8 mouse cellular contexts compared by ENCODE assay signal in the genomic region with DNA sequence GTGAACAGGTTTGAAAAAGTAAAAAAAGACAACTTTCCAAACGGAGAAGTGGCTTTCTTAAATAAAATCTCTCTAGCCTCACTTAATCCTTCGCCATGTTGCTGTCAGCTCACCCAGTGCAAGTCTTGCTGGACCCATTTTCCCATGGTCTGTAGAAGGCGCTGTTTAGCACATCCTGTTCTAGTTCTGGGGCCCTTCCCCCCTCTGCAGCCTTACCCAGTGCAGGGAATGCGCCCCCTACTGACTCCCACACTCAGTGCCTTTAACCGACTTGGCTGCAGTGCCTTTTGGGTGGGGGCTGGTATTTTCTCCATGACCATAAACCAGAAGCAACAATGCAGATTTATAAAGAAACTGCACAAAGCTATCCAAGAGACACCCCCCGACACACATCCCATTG. TPM values are rescaled to one million over a fixed set of nuclear protein-coding genes. Genes with fewer than 3 reads are reported as not detected.
DNase-seq lines count a peak whose midpoint lies in the region; ATAC-seq lines count a peak whose summit lies in the region.

No protein-coding gene starts in this region.

- H3K27me3 ChIP-seq in heart, embryonic 10.5 days (ENCODE audit: insufficient read depth, poor library complexity, severe bottlenecking) = no peaks in the 10 kb centered on the region
- H3K27me3 ChIP-seq in kidney, embryonic 15.5 days = no peaks in the 10 kb centered on the region

- no peaks in the 10 kb centered on the region for H3K9me3 ChIP-seq in heart, embryonic 10.5 days
- no peaks in the 10 kb centered on the region for H3K9me3 ChIP-seq in kidney, embryonic 15.5 days (replicated peaks)

- peak overlapping the region; percentile 100 for H3K9ac ChIP-seq in kidney, embryonic 15.5 days

- H3K4me2 ChIP-seq in kidney, embryonic 15.5 days = peak overlapping the region; percentile 65

- H3K27ac ChIP-seq in heart, embryonic 10.5 days = peak overlapping the region; percentile 100
- H3K27ac ChIP-seq in kidney, embryonic 15.5 days = peak overlapping the region; percentile 99

- DNase-seq in B cell, adult 2 months = peak; percentile 94 to 96
- peak; percentile 98 for DNase-seq in brain, adult 2 months (ENCODE audit: low read depth, low spot score)
- peak; percentile 96 for DNase-seq in heart, embryonic 10.5 days (ENCODE audit: low spot score)
- peak; percentile 91 for DNase-seq in liver
- peak; percentile 89 to 94 for DNase-seq in spleen, postnatal 4 days (ENCODE audit: low spot score in 2 of 2)

- H3K4me3 ChIP-seq in heart, embryonic 10.5 days = peak overlapping the region; percentile 99
- peak overlapping the region; percentile 100 for H3K4me3 ChIP-seq in kidney, embryonic 15.5 days (replicated peaks)

- peak; percentile 74 for ATAC-seq in erythroblast, adult 5-6 weeks (replicated peaks; ENCODE audit: low FRiP score, poor library complexity, severe bottlenecking)
- peak; percentile 46 for ATAC-seq in kidney, embryonic 15.5 days (replicated peaks; ENCODE audit: low FRiP score)
- ATAC-seq in monocyte, adult 5-6 weeks (replicated peaks; ENCODE audit: insufficient number of reproducible peaks, low FRiP score, low TSS enrichment, poor library complexity, severe bottlenecking) = peak; percentile 75

- WGBS in heart, embryonic 10.5 days = 11% methylated on average over 6 of the region's 6 CpGs
- WGBS in kidney, embryonic 15.5 days = 4% methylated on average over 6 of the region's 6 CpGs

- peaks cover 56% of the 10 kb centered on the region for H3K36me3 ChIP-seq in heart, embryonic 10.5 days
- H3K36me3 ChIP-seq in kidney, embryonic 15.5 days = peaks cover 59% of the 10 kb centered on the region

- peaks cover 28% of the 10 kb centered on the region for H3K4me1 ChIP-seq in heart, embryonic 10.5 days
- peaks cover 30% of the 10 kb centered on the region for H3K4me1 ChIP-seq in kidney, embryonic 15.5 days

RNA-seq across cellular contexts. Expression of a gene that starts 1.6 kb away (rescaled TPM):
- total RNA-seq in erythroblast, adult 5-6 weeks (2015; ENCODE audit: low replicate concordance) = 10.6 and 12.7 TPM in 2 replicates
- 0.17 and 5.4 TPM in 2 replicates for total RNA-seq in erythroblast, adult 5-6 weeks (2017; ENCODE audit: low replicate concordance)
- 2.2 and 2.5 TPM in 2 replicates for polyA plus RNA-seq in heart, embryonic 10.5 days (2016; fragmentation: Nextera tagmentation; extraction: Ambion mirVana)
- polyA plus RNA-seq in kidney, embryonic 15.5 days (2015; fragmentation: Nextera tagmentation; extraction: Ambion mirVana) = 1.5 and 4.1 TPM in 2 replicates
- 1.2 to 9.1 TPM in 2 of 3 replicates, not detected in the other for total RNA-seq in monocyte, adult 5-6 weeks (2017)

RNA-seq across cellular contexts. Expression of a gene that starts 24.9 kb away (rescaled TPM):
- 15.5 and 30.9 TPM in 2 replicates for total RNA-seq in erythroblast, adult 5-6 weeks (2015; ENCODE audit: low replicate concordance)
- 29.1 and 31.1 TPM in 2 replicates for total RNA-seq in erythroblast, adult 5-6 weeks (2017; ENCODE audit: low replicate concordance)
- 12.5 and 16.6 TPM in 2 replicates for polyA plus RNA-seq in heart, embryonic 10.5 days (2016; fragmentation: Nextera tagmentation; extraction: Ambion mirVana)
- polyA plus RNA-seq in kidney, embryonic 15.5 days (2015; fragmentation: Nextera tagmentation; extraction: Ambion mirVana) = 19.3 and 19.5 TPM in 2 replicates
- 34.9 to 50.7 TPM (median 37.1 TPM) in 3 replicates for total RNA-seq in monocyte, adult 5-6 weeks (2017)

RNA-seq across cellular contexts. Expression of a gene that starts 25.1 kb away (rescaled TPM):
- 113 and 131 TPM in 2 replicates for total RNA-seq in erythroblast, adult 5-6 weeks (2015; ENCODE audit: low replicate concordance)
- 37.8 and 105 TPM in 2 replicates for total RNA-seq in erythroblast, adult 5-6 weeks (2017; ENCODE audit: low replicate concordance)
- polyA plus RNA-seq in heart, embryonic 10.5 days (2016; fragmentation: Nextera tagmentation; extraction: Ambion mirVana) = 79.5 and 84.1 TPM in 2 replicates
- polyA plus RNA-seq in kidney, embryonic 15.5 days (2015; fragmentation: Nextera tagmentation; extraction: Ambion mirVana) = 85.6 and 107 TPM in 2 replicates
- 44.5 to 113 TPM (median 82.0 TPM) in 3 replicates for total RNA-seq in monocyte, adult 5-6 weeks (2017)

RNA-seq across cellular contexts. Expression of a gene that starts 25.2 kb away (rescaled TPM):
- total RNA-seq in erythroblast, adult 5-6 weeks (2015; ENCODE audit: low replicate concordance) = 1.0 and 1.3 TPM in 2 replicates
- total RNA-seq in erythroblast, adult 5-6 weeks (2017; ENCODE audit: low replicate concordance) = 2.4 TPM in 1 of 2 replicates, not detected in the other
- 5.3 and 7.3 TPM in 2 replicates for polyA plus RNA-seq in heart, embryonic 10.5 days (2016; fragmentation: Nextera tagmentation; extraction: Ambion mirVana)
- 6.3 and 6.9 TPM in 2 replicates for polyA plus RNA-seq in kidney, embryonic 15.5 days (2015; fragmentation: Nextera tagmentation; extraction: Ambion mirVana)
- total RNA-seq in monocyte, adult 5-6 weeks (2017) = 1.9 to 6.0 TPM (median 5.3 TPM) in 3 replicates

Comparison
In these comparisons a context has a peak if more than half of its experiments do, and no peak if none do; other contexts are left out.
1. Peak in every context shown above with its lines: DNase-seq, ATAC-seq, H3K4me3 ChIP-seq and H3K27ac ChIP-seq.